Mouse (Mus musculus) frontal cortex, postnatal 10 days (tissue): ENCODE measurements at regions not wholly inside any gene's neighbourhood (a gene's known extent, or its start where the extent isn't known, plus 50 kb on each side); places are given as distances from the start of the nearest gene placed in this dataset.

Source experiments
- DNase-seq, 2 experiments: peaks; one replicate each; pipeline ENCODE4 v3.0.0; 2022; ENCODE audit warnings: low spot score in 2 of 2, mixed read lengths in 1 of 2

GRCm38 (mm10) chr10:8948227-8948626, 62.4 kb upstream of the Sash1 start:
- DNase-seq = no peak

- no peak for DNase-seq
Observed at GRCm38 (mm10) chr10:8945195-8945751, 59.4 kb upstream of the Sash1 start.

GRCm38 (mm10) chr10:8944586-8944985, 58.7 kb upstream of the Sash1 start:
- no peak for DNase-seq

GRCm38 (mm10) chr10:8943698-8944097, 57.8 kb upstream of the Sash1 start:
- DNase-seq = peak in 1 of 2 experiments; percentile 13

- DNase-seq = peak in 1 of 2 experiments; percentile 18
Observed at GRCm38 (mm10) chr10:8942967-8943471, 57.1 kb upstream of the Sash1 start.

- no peak for DNase-seq
Observed at GRCm38 (mm10) chr10:8936369-8936768, 50.5 kb upstream of the Sash1 start.
